Mouse (Mus musculus) bone marrow macrophage, adult 2 months (primary cell): ENCODE data around the gene Gm44805. TPM values are rescaled to one million over a fixed set of nuclear protein-coding genes. Genes with fewer than 3 reads are reported as not detected.
A peak's percentile ranks its signal among the peaks of the same experiment; 100 is the strongest.

ENCODE experiments used
- H3K27ac ChIP-seq: 2 replicates; pipeline ENCODE4 v1.5.1; 2012; ENCODE audit warnings: low read depth, low read length; ENCODE audit not compliant: insufficient read depth
- H3K4me1 ChIP-seq: 2 replicates; pipeline ENCODE4 v1.6.1; 2012; ENCODE audit warnings: low read length; ENCODE audit not compliant: control insufficient read depth, insufficient read depth
- H3K4me3 ChIP-seq: 2 replicates; pipeline ENCODE4 v1.5.1; 2012; ENCODE audit warnings: mild to moderate bottlenecking, low read length, moderate library complexity; ENCODE audit not compliant: insufficient read depth
- CTCF ChIP-seq: IDR thresholded peaks from 2 replicates; pipeline ENCODE4 v1.5.1; 2012; ENCODE audit warnings: low read depth, mild to moderate bottlenecking, low read length, moderate library complexity
- POLR2A ChIP-seq: IDR thresholded peaks from 2 replicates; pipeline ENCODE4 v1.6.1; 2012; ENCODE audit warnings: mild to moderate bottlenecking, low read depth, low read length, borderline replicate concordance
- polyA plus RNA-seq: library from polyadenylated mRNA; stranded (reverse); fragments of >200 nt; gene quantifications from 2 replicates; pipeline ENCODE4 v1.2.4, GENCODE M21; 2012; ENCODE audit not compliant: missing spikeins, insufficient read depth, insufficient read length

Gene Gm44805
- polyA plus RNA-seq, 1 experiment, result not detected

GRCm38 (mm10) chr7:19715239-19716054, 34.2 kb upstream of the Gm44805 start, which contains the start of gene Tomm40:
Tomm40 (minus strand) TSS chr7:19715438.
- H3K4me1 ChIP-seq, result peaks cover 15% of the 10 kb centered on the region
- TF ChIP-seq CTCF (no peak), POLR2A (no peak)
- peak within 1 kb of the TSS; percentile 72 for H3K27ac ChIP-seq
- H3K4me3 ChIP-seq, result peak within 1 kb of the TSS; percentile 97

- TF ChIP-seq CTCF, result no peak
- no peak for TF ChIP-seq POLR2A
- H3K27ac ChIP-seq, result peak overlapping the region; percentile 62
Measured at GRCm38 (mm10) chr7:19714836-19715235, 33.6 kb upstream of the Gm44805 start.

GRCm38 (mm10) chr7:19713598-19713997, 32.4 kb upstream of the Gm44805 start:
- Histone ChIP-seq H3K27ac (no peak overlapping the region), H3K4me1 (peaks cover 13% of the 10 kb centered on the region), H3K4me3 (no peak overlapping the region)
- TF ChIP-seq POLR2A (no peak), CTCF (no peak)

More at GRCm38 (mm10) chr7:19714836-19715235, 33.6 kb upstream of the Gm44805 start:
- peaks cover 15% of the 10 kb centered on the region for H3K4me1 ChIP-seq
- H3K4me3 ChIP-seq, result peak overlapping the region; percentile 97

GRCm38 (mm10) chr7:19713196-19713595, 32.0 kb upstream of the Gm44805 start:
- TF ChIP-seq POLR2A (no peak), CTCF (peak; percentile 60)
- Histone ChIP-seq H3K27ac (no peak overlapping the region), H3K4me3 (no peak overlapping the region), H3K4me1 (peaks cover 11% of the 10 kb centered on the region)

- H3K4me1 ChIP-seq, result peaks cover 11% of the 10 kb centered on the region
- no peak overlapping the region for H3K4me3 ChIP-seq
- TF ChIP-seq CTCF, result peak; percentile 26; the same call in 1 of the 2 replicates
- no peak for TF ChIP-seq POLR2A
- H3K27ac ChIP-seq, result no peak overlapping the region
Measured at GRCm38 (mm10) chr7:19712414-19712813, 31.2 kb upstream of the Gm44805 start.

- H3K27ac ChIP-seq, result no peak overlapping the region
- H3K4me1 ChIP-seq, result peaks cover 6% of the 10 kb centered on the region; the same call in 1 of the 2 replicates
- no peak overlapping the region for H3K4me3 ChIP-seq
- TF ChIP-seq CTCF, result no peak
- TF ChIP-seq POLR2A, result no peak
Measured at GRCm38 (mm10) chr7:19710650-19711049, 29.4 kb upstream of the Gm44805 start.

- no peak overlapping the region for H3K4me3 ChIP-seq
- H3K4me1 ChIP-seq, result peaks cover 7% of the 10 kb centered on the region
- H3K27ac ChIP-seq, result no peak overlapping the region
- TF ChIP-seq POLR2A (no peak), CTCF (no peak)
Measured at GRCm38 (mm10) chr7:19705271-19705670, 24.0 kb upstream of the Gm44805 start.

GRCm38 (mm10) chr7:19704475-19704874, 23.3 kb upstream of the Gm44805 start:
- H3K27ac ChIP-seq, result no peak overlapping the region
- TF ChIP-seq POLR2A (no peak), CTCF (no peak)
- peaks cover 13% of the 10 kb centered on the region for H3K4me1 ChIP-seq
- H3K4me3 ChIP-seq, result no peak overlapping the region

- H3K4me3 ChIP-seq, result no peak overlapping the region
- TF ChIP-seq CTCF, result no peak
- no peak for TF ChIP-seq POLR2A
- peaks cover 16% of the 10 kb centered on the region for H3K4me1 ChIP-seq
- no peak overlapping the region for H3K27ac ChIP-seq
Measured at GRCm38 (mm10) chr7:19702859-19703555, 21.8 kb upstream of the Gm44805 start.
